Mouse (Mus musculus) 3T3-L1 (cell line): ENCODE measurements around the gene Rnf181.

Source experiments
- DNase-seq: peaks from one replicate; pipeline ENCODE4 v3.0.0-alpha.2; 2015; ENCODE audit warnings: low read depth, low spot score

Rnf181 gene

DNA sequence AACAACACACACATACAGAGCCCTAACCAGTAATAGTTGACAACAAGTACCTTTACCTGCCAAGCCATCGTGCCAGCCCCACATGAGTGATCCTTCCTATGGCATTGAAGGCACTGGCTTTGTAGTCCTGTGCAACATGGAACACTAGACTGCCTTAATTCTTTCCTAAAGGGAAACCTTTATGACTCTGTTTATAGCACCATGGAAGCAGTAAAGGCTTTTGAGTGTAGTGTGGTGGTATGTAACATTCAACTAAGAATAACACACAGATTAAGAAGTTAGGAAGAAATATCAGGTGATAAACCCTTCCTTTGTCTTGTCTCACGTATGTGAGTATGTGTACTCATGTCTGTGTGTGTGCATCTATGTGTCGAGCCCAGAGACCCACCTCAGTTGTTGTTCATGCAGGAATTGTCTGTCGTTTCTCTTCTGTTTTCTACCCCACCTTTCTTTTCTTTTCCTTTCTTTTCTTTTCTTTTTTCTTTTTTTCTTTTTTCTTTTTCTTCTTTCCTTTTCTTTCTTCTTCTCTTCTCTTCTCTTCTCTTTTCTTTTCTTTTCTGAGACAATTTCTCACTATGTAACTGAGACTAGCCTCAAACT, at the start of gene Rnf181:
Rnf181 (minus strand) TSS at position 113 of the 600 bp plus-strand sequence.
- no peak for DNase-seq

DNA sequence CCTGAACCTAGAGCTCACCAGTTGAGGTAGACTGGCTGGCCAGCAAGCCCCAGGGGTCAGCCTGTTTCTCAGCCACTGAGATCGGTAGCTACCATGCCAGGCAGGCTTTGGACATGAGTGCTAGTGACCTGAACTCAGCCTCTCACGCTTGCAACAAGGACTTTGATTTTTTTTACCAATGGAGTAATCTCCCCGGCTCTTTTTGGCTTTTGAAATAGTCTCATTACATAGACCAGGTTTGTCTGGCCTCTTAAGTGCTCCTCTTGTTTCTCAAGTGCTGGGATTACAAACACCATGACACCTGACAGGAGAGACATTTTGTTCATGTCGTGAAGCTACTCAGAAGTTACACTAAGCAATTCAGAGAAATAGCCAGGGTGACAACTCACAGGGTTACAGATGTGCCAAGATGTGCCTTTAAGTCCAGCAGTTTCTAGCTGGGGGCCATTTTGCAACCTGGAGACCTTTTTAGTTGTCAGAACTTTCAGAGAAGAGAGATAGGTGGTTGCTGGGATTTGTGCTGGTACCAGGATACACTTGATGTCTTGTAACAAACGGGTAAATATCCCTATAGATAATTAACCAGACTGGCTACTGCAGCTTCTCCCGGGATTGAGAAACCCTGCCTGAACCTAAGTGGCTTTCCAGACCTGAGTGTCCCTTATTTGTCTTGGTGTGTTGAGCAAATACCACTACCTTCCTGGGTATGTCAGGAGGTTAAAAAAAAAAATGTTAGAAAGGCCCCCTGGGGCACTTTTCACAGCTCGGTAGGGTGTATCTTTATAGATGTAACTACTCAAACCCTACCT, 49.4 kb upstream of the Rnf181 start:
- no peak for DNase-seq

DNA sequence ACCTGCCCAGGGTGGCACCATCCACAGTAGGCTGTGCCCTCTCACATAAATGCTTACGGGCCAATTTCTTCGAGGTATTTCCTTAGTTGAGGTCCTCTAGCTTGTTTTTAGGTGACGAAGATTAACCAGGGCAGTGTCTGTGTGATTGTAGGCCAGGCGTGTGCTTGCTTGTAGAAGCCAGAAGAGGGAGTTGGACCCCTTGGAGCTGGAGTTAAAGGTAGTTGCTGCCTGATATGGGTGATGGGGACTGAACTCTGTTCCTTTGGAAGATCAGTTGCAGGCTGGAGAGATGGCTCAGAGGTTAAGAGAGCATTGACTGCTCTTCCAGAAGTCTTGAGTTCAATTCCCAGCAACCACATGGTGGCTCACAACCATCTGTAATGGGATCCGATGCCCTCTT, 48.4 kb upstream of the Rnf181 start:
- no peak for DNase-seq

DNA sequence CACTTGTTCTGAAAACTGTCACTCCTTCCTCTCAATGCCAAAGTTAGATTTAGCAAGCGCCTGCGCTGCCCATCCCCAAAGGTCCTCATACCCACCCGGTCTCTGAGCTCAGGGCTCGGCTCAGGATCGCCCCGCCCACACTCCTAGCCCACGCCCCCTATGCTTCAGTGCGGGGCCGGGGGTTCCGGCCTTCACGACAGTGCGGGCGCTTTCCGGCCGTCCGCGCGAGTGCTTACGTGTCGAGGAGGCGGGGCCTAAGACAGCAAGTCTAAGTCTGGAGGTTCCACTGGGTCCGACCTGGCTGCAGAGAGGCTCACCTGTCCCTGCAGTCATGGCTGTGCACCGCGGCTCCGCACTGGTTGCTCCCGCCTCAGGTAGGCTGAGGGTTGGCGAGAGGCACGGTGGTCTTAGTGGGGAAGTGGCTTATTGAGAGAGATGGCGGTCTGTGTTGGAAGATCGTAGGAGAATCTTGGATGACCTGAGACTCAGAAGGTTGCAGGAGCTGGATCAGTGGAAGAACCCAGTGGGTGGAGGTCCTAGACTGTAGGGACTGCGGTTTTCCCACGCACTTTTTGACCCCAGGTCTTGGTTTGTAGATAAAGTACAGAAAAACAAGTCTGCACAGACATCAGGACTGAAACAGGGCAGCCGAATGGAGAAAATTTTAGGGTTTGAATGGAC, 47.5 kb upstream of the Rnf181 start, which contains the start of gene Ggcx:
Ggcx (plus strand) TSS at position 233 of the 681 bp plus-strand sequence.
- DNase-seq = peak; percentile 96

DNA sequence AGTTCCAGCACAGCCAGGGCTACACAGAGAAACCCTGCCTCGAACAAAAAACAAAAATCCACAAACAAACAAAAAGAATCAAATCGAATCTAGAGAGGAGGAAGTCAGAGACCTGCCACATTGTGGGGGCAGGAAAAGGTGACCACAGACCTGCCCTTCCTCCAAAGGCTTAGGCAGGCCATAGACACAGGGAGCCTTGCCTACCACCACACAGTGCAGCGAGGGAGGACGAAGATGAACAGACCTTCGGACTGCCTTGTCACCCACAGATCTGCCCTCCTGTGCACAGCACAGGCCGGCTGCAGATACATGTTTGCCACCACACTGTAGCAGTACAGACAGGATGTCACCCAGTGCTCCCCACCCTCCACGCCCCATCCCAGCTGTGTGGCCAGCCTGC, 43.8 kb upstream of the Rnf181 start:
- no peak for DNase-seq

DNA sequence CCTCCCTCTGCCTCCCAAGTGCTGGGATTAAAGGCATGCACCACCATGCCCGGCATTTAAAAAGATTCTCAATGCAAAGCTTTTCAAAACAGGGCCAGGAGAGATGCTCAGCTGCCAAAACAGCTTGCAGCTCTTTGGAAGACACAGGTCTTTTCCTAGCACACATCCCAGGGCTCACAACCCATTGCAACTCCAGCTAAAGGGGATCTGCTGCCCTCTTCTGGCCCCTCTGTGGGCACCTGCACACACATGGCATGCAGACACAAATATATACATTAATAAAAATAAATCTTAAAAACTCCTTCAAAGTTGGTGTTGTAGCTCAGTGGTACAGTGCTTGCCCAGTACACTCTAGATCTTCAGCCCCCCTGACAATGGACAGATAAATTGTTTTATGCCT, 43.2 kb upstream of the Rnf181 start:
- DNase-seq = no peak

DNA sequence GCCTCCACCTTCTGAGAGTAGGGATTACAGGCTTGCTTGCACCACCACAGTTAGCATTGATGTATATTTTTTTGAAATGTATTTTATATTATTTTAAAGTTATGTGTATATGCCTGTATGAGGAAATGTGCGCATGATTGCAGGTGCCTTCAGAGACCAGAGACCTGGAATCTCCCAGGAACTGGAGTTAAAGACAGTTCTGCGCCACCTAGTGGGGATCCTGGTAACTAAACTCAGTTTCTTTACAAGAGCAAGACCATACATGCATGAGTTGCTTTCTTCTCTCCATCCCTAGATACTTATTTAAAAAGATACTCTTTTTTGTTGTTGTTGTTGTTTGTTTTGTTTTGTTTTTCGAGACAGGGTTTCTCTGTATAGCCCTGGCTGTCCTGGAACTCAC, 42.8 kb upstream of the Rnf181 start:
- peak; percentile 92 for DNase-seq

DNA sequence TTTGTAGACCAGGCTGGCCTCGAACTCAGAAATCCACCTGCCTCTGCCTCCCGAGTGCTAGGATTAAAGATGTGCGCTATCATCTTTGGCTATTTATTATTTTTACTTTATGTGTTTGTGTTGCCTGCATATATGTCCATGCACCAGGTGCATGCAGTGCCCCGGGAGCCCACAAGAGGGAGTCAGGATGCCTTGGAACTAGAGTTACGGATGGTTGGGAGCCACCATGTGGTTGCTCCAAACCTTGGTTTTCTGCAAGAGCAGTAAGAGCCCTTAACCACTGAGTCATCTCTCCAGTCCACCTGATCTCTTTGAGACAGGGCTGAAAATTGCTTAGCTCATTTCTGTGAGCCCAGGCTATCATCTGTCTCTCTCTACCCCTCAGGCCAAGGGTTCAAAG, 40.4 kb upstream of the Rnf181 start:
- DNase-seq = peak; percentile 99

DNA sequence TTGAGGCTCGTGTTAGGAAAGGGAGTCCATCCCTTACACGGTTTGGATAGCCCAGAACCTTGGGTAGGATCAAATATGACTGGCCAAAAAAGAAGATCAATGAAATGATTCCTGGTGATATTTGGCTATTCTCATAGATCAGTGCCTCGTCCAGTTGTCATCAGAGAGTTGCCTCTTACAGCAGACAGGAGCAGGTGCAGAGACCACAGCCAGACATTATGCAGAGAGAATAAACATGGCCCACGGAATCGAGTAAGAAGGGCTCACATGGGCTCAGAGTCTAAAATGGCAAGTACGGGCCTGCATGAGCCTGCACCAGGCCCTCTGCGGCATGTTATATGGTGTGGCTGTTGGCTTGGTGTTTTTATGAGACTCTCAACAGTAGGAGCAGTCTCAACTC, 38.6 kb upstream of the Rnf181 start:
- no peak for DNase-seq

DNA sequence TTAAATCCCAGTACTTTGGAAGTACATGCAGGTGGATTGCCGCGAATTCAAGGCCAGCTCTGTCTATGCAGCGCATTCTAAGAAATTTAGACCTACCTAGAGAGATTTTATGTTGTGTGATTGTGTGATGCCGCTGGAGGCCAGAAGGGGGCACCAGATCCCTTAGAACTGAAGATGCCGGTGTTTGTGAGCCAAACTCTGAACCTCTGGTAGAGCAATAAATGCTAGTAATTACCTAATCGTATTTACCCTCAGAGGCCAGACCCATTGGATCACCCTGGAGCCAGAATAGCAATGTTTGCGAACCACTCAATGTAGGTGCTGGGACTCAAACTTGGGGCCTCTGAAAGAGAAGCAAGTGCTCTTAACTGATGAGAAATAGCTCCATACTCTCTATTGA, 35.1 kb upstream of the Rnf181 start:
- DNase-seq = peak; percentile 89

DNA sequence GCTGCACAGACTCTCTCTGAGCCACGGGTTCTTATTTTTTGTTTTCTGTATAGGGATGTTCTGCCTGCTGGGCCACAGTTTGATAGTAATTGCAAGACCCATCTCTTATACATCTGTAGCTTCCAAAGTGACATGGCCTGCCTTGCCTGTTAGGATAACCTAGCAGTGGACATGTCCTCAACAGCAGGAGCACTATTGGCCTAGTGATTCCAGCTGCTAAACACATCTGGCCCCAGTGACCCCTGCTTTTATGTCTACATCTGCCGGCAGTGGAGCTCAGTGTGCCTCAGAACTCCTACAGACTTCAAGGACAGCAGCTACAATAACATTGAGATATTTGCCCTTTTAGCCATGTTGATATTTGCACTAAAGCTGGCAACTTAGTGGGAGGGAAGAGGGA, 33.2 kb upstream of the Rnf181 start:
- DNase-seq = no peak

DNA sequence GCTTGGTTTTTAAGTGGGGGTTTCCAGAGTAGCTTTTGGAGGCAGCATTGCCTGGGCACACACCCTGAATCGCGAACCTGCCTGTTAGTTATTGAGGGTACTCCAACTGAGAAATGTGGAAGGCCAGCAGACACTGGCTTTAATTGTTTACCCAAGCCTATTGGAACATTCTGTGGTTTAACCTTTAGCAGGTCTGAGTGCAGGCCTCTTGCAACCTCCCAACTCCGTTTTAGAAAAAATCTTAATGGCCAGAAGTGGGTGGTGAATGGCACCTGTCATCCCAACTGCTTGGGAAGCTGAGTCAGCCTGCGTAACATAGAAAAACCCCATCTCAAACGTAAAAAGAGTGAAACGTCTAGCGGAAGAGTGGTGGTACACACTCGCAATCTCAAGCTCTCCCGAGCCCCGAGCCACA, 30.1 kb upstream of the Rnf181 start:
- peak; percentile 20 for DNase-seq

DNA sequence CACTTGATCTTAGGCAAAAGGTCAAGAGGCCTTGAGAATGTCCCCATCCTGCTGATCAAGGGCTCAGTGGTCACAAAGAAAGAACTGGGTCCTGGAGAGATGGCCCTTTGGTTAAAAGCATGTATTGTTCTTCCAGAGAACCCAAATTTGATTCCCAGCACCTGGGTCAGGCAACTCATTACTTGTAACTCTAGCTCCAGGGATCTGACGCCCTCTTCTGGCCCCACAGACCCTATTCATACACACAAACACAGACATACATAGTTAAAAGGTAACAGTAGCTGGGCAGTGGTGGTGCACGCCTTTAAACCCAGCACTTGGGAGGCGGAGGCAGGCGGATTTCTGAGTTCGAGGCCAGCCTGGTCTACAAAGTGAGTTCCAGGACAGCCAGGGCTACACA, 25.6 kb upstream of the Rnf181 start:
- no peak for DNase-seq

DNA sequence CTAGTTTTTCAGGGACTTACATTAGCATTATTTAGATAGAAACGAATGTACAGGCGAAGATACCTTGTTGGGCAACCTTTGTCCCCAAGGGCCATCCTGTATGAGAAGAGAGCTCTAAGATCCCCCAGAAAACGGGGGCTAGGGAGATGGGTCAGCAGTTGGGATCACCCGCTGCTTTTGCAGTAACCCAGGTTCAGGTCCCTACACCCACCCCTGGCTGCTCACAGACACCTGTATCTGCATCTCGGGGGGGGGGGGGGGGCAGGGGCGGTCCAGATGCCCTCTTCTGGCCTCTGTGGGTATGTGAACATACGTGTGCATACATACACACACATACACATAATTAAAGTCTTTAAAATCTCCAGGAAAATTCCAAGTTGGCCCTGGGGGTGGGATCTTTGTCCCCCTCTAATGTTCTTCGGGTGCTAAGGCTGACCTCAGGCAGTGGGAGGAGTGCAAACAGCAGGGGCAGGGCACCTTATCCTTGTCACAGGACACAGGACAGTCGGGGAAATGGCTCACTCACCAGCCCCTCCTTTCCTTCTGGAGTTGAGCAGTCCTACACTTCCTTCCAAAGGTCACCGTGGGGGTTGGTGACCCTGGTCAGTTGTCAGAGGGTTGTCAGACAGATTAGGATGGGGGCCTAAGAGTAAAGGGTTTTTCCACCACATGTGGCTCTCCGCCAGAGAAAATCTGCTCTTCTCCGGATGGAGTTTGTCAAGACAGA, 24.2 kb upstream of the Rnf181 start:
- no peak for DNase-seq

DNA sequence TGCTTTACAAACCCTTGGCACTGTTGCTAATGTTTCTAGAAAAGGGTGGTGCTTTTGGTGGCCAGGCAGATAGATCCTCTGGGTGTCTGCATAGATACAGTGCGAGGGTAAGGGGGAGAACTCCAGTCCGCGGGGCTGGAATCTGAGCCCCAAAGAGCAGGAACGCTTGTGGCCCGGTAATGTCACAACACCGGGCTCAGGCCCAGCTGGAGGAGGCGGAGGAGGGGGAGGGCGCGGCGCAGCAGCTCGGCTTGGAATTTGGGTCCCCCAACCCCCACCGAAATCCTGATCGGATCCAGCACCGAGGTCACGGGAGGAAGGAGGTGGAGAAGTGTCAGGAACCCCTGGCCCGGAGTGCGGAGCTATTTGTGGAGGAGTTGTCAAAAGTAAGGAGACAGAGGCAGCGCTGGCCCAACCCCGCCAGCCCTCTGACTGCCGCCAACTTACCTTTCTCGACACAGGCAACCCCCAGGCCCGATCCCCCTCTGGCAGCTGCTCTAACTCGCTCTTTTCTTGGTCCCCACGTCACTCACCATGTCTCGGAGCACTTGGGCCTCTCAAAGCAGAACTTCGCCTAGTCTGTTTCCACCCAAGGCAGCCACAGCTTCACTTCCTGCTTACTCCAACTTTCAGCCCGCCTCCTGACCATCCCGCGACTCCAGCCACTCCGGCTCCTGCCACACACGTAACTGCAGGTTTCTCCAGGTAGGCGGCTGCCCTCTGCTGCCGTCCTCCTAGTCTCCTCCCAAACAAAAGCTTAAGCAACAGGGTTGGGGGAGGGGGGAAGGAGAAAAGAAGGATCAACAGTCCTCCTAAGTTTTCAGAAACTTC, 23.4 kb upstream of the Rnf181 start, which contains the start of gene Vamp8:
Vamp8 (minus strand) TSS at position 763 of the 831 bp plus-strand sequence.
- peak; percentile 76 for DNase-seq

DNA sequence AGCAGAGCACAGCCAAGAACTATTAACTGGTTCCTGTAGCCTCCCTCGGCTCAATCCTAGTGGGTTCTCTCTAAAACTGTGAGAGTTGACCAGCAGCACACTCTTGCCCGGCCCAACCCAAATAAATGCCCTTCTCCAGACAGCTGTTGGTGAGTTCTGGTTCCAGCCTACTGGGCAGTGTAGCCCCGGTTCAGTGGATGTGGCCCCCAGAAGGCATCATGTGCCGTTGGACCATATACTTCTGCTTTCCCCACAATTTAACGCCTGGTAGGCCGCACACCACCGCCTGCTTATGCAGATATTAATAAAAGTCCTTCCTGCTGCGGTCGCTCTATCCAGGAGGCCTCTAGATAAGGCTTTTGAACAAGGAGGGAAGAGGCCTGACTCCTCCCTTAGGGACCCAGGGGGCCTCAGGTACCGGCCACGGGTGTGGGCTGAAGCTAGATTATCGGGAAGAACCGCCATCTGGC, 22.8 kb upstream of the Rnf181 start:
- DNase-seq = no peak

DNA sequence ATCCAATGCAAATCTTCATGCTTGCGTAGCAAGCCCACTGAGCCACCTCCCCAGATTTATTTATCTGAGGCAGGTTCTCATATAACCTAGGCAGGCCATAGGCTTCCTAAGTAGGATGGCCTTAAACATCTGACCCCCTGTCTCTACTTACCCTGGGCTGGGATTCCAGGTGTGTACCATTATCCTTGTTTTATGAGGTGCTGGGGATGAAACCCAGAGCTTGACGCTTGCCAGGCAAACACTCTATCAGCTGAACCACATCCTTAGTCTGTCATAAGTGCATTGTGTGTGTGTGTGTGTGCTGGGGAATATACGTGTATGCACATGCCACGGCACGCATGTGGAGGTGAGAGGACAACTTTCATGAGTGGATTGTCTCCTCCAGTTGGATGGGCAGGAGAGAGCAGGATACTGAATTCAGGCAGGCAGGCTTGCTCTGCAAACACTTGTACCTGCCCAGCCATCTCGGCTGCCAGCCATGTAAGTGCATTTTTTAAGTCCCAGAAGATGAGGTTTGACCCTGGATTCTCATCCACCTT, 22.1 kb upstream of the Rnf181 start:
- no peak for DNase-seq

DNA sequence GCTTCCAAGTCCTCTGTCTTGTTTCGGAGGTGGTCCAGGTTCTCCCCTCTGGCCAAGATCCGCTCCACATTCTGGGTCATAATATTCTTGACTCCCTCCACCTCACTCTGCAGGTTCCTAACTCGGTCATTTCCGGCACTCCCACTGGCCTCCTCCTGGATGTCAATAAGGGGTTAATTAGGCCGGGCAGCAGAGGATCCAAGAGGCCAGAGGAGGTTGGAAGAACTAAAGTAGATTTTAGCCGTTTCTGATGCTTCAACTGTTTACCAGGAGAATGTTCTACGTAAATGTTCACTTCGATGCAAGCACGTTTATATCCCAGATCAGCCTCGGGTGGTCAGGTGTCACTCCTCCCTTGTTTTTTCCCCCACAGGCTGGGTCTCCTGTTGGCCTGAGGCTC, 21.5 kb upstream of the Rnf181 start:
- no peak for DNase-seq

DNA sequence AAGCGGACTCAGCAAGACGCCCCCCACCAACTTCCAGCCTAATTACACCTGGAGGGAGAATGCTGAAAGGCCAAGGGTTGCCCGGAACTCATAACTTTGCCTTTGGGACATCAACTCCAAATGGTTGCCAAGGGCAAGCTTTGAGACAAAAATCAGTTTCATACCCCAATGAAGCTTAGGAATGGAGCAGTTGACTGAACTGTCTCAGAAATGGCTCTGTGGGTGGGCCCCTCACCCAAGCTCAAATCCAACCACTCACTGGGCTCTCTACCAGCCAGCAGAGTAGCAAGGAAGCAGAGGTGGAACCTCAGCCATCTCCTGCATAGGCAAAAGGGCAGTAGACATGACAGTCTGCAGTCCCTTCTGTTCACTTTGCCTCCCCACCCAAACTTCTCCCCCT, 21.1 kb upstream of the Rnf181 start:
- no peak for DNase-seq

DNA sequence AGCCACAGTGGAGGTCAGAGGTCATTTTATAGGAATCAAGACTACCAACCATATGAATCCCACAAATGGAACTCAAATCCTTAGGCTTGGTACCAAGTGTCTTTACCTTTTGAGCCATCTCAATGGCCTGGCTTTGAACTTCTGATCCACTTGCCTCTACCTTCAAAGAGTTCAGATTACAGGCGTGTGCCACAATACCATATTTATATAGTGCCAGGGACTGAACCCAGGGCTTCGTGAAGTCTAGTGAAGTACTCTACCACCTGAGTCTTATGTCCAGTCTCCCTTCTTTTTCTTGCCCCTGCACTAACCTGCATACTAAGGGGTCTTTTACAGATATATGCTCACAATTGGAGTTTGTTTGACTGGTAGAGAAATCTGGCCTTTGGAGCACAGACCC, 19.8 kb upstream of the Rnf181 start:
- DNase-seq = no peak

DNA sequence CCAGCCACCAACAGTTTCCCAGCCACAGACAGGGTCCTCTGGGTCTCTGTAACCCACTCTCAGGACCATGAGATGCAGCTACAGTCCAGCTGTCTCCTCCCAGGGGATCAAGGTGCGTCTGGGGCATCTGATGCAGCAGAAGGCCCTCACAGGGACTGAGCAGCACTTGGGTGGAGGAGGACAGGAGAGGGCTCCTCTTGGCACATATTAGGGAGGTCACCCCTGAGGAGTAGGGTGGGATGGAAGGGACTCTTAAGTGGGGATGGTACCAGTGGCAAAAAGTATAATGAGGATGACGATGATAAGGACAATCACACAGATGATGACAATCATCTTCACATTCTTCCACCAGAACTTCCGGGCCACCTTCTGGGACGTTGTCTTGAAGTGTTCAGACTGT, 18.5 kb upstream of the Rnf181 start:
- no peak for DNase-seq
